Mouse (Mus musculus): ENCODE measurements around the gene Diras2.

Gene Diras2

DNA sequence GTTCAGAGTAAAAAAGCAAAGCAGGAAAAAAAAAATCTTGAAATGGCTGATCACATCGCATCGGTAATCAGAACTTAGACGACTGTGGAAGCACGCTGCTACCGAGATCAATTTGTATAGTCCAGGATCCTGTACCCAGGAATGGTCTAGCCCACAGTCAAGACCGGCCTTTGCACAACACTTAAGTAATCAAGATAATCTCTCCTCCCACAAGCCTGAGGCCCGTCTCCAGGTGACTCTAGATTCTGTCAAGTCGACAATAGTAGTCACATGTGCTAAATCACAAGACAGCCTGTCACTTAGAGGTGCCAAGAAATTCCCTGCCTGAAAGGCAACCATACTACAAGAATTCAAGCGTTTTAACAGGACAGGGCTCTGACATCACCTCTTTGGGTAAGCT, at the start of gene Diras2:
Diras2 (minus strand) TSS at position 159 of the 400 bp plus-strand sequence.
- no peak for DNase-seq

GRCm38 (mm10) chr13:52578776-52579175, 47.7 kb upstream of the Diras2 start:
- no peak for DNase-seq

- DNase-seq: no peak
Measured at GRCm38 (mm10) chr13:52577939-52578338, 46.9 kb upstream of the Diras2 start.

- no peak for DNase-seq
Measured at GRCm38 (mm10) chr13:52577326-52577920, 46.3 kb upstream of the Diras2 start.

DNA sequence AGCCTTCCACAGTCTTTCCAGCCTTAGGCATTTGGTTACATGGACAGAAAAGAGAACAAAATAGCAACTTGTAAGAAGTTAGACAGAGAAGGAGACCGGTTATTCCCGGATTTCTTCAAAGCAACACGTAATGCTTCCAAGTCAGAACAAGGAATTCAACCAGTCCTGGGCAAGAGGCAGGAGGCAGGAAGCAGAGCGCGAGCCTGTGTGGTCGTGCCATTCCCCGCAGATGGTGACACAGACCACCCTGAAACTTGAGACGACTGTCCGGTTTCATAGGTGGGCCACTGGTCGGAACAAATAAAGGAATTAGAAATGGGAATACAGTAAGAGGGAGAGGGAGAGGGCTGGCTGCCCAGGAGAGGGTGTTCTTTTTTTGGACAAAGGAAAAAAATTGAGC, 45.8 kb upstream of the Diras2 start:
- no peak for DNase-seq

DNA sequence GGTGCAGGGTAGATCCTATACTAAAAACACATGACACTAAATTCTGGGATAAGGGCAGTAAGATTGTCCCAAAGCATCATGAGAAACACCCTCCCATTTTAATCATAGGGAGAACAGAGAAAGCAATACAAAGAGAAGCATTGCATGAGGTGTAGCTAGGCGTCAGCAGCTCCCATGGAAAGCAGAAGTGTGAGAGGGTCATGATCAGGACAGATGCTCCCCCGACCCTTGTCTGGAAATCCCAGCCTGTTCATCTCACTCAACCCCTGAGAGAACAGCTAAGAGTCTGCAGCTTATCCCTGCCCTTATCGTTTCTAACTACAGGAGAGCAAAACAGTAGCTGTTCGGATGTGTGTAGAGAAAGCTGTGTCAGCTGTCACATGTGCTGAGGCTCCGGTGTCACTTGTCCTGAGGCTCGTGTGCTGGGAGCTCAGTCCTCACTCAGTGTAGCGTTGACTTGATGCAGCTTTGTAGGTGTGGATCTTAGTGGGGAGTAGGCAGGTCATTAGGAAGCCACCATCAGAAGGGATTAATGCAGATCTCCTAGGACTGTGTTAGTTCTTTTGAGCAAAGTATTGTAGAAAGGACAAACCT, 45.0 kb upstream of the Diras2 start:
- no peak for DNase-seq

DNA sequence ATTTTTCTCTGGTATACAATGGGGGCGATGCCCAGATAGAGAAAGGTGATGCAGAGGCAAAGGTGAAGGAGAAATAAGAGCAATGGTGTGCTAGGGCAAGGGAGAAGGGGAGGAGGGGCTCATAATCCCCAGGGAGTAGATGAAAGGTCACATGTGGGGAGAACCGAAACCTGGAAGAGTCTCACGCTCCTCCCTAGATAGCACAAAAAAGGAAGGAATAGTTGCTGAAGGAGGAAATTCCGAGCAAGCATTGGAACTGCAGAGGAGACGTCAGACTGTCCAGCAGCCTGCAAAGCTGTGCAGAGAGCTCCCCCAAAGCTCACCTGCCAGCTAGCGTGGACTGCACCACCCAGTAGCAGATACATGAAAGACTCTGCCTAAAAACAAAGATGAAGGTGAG, 44.4 kb upstream of the Diras2 start:
- no peak for DNase-seq

DNA sequence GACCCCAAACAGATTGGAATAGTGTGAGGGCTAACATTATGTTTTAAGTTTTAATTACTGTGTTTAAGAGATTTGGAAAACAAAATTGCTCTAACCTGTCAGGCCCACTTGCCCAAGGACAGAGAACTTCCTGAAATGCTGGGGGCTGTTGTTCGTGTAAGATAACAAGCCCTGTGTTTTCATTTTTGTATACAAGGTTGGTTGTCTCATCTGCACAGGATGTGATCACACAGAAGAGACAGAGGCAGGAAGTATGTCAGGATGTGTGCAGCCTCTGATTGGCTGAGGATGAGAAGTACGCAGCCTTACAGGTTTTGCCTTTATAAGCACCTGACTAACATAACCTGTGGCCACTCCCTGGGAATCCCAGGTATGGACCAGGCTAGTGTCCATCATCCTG, 43.2 kb upstream of the Diras2 start:
- DNase-seq: no peak

- DNase-seq: no peak
Measured at GRCm38 (mm10) chr13:52572451-52573446, 41.7 kb upstream of the Diras2 start.

DNA sequence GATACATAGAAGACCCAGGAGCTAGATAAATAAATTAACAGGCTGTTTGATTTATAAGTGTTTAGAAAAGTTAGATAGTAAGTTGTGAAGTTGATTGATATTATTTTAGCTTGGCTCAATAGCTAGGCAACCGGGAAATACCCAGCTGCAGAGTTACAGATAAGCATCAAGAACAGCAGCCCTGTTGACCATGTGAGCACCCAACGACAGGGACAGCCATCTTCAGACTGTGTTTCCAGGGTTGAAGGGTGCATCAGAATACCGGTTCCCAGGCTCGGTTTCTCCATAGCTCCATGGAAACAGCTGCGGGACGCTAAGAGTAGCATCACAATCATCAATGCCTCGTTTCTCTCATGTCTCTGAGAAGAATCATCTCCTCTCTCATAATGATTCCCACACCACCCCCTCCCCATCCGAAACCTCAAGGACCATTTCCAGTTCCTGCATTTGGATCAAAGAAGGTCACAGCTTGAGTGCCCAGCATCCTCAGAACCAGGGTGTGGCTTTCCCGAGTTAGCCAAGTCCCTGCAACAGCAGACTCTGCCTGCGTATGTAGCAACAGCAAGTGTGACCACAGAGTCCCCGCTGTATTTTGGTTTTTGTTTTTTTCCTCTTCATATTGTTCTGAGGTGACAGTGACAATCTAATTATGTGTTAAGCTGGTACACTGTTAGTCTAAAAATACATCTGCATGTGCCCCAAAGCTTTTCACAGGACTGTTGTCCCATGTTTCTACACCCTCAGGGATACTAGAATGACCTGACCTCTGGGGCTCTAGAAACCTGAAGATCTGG, 40.7 kb upstream of the Diras2 start:
- no peak for DNase-seq

GRCm38 (mm10) chr13:52570276-52570675, 39.2 kb upstream of the Diras2 start:
- no peak for DNase-seq

GRCm38 (mm10) chr13:52569194-52569769, 38.2 kb upstream of the Diras2 start:
- DNase-seq: no peak

DNA sequence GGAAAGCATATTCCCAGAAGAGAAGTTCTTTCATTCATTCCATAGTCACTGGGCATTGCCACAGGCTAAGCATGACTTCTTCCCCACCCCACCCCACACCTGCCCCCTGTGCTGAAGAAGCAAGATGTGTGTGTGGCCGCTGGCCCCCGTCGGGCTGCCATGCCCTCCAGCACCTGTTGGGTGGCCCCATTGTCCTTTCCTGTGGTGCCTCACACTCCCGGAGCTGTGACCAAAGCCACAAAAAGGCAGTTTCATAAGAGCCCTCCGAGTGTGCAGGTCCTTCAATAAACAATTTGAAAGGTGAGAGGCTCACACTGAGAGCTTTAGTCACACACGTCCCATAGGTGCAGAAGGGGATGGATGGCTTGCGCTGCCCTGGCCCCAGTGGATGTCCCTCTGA, 35.7 kb upstream of the Diras2 start:
- DNase-seq: no peak

DNA sequence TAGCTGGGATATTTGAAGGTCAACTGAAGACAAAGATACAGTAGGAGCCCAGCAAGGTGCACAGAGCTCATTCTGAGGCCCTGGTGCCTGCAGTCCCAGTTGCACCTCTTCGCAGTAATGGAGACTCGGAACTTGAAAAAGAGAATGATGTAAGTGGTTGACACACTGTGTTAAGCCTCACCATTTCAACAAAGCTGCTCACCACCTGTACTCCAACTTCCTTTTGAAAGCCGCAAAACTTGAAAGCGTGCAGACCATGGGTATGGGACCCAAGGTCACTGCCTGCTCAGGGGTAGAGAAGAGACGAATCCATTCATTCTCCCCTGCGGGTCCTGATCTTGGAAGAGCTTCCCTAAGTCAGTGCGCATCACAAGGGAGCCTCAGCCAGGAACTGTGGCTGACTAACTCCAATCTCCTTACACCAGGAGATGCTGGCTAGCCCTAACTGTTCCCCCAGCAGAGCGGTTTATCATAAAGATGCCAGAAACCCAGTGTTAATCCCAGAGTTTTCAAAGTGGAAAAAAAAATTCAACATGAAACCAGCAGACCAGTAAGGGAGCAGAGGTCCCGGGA, 35.2 kb upstream of the Diras2 start:
- no peak for DNase-seq

- no peak for DNase-seq
Measured at GRCm38 (mm10) chr13:52565103-52565739, 34.1 kb upstream of the Diras2 start.

- no peak for DNase-seq
Measured at GRCm38 (mm10) chr13:52562166-52562571, 31.1 kb upstream of the Diras2 start.

GRCm38 (mm10) chr13:52561367-52562165, 30.5 kb upstream of the Diras2 start:
- no peak for DNase-seq

DNA sequence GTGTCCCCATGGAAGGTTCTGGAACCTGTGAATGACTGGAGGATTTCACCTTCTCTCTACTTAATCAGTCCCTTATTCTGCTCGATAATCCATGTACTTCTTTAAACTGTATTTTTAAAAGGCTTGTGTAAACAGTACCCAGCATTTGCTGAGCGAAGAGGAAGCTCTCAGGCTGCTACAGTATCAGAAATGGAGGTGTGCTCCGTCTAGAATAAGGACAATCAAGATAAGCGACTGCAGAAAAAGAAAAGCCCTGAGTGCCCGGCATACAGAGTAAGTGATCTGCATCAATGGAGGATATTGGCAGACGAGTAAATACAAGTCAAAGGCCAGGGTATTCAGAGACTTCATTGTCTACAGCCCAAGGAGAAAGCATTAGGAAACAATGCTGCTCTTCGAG, 26.3 kb upstream of the Diras2 start:
- no peak for DNase-seq

GRCm38 (mm10) chr13:52554722-52555121, 23.6 kb upstream of the Diras2 start:
- DNase-seq: no peak

DNA sequence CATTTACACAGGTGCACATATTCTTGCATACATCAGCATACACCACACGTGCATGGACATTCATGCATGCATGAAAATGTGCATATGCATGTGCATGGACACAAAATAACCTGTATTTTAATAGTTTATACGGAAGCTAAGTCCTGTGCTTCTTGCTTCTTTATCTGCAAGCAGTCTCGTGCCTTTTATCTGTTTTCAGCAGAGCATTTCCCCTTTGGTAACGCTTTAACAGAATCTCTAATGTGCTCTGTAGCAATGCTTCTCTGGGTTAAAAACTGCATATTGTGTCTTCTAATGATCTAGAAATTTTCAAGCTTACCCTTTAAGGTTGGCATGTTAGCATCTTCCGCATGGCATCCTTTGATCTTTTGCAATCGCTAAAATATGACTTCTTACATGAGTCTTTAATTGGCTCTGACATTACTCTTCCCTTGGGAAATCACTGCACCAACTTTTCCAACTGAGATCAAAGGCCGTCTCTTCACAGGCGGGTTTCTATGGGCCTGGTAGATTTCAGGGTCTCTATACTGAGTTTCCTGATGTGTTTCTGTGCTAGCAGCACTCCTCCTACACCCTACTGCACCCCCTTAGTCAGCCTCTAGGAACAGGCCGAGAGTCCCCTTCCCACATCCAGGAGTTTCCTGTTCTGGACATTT, 21.9 kb upstream of the Diras2 start:
- DNase-seq: no peak
